In genomic region chr7:4915007-4915665, GRCm38 (mm10) we compare ENCODE assay signal across 8 mouse cellular contexts. TPM values are rescaled to one million over a fixed set of nuclear protein-coding genes. Genes with fewer than 3 reads are reported as not detected.
A peak's percentile ranks its signal among the peaks of the same experiment; 100 is the strongest.
DNase-seq lines count a peak whose midpoint lies in the region; ATAC-seq and TF ChIP-seq lines count a peak whose summit lies in the region.

TSS of gene Zfp628 (plus strand) at chr7:4915217.

- peak; percentile 67 for ATAC-seq in G1E (ENCODE audit: extremely low read depth, insufficient number of reproducible peaks, low FRiP score, poor library complexity, severe bottlenecking)
- peak; percentile 91 for ATAC-seq in forebrain, embryonic 16.5 days
- peak; percentile 87 for ATAC-seq in lung, embryonic 14.5 days (ENCODE audit: insufficient read depth)

- no peak for TF ChIP-seq CTCF in G1E (IDR thresholded peaks at IDR 0.05; ENCODE audit: low read depth, low read length)
- TF ChIP-seq CTCF in layer of hippocampus, adult 2 months (conservative IDR thresholded peaks at IDR 0.05): no peak
- TF ChIP-seq CTCF in lung, embryonic 14.5 days (IDR thresholded peaks at IDR 0.05; ENCODE audit: low read depth): no peak
- TF ChIP-seq CTCF in olfactory bulb, adult 2 months (IDR thresholded peaks at IDR 0.05; ENCODE audit: insufficient read depth, low read depth, low read length): no peak
- TF ChIP-seq CTCF in thymus, adult 2 months (IDR thresholded peaks at IDR 0.05; ENCODE audit: borderline replicate concordance, control insufficient read depth, extremely low read depth, insufficient read depth, low read length, poor library complexity): 0 out of 2 replicates have a peak, but pooled peaks have one; percentile 54

- peaks cover 42% of the 10 kb centered on the region for H3K4me1 ChIP-seq in G1E (ENCODE audit: insufficient read depth, low read depth, low read length)
- peaks cover 17% of the 10 kb centered on the region for H3K4me1 ChIP-seq in forebrain, embryonic 16.5 days (replicated peaks; ENCODE audit: control insufficient read depth, insufficient read depth, low read length)
- peaks cover 12% of the 10 kb centered on the region; the same call in 1 of the 2 replicates for H3K4me1 ChIP-seq in lung, embryonic 14.5 days (ENCODE audit: insufficient read depth)
- peaks cover 25% of the 10 kb centered on the region for H3K4me1 ChIP-seq in olfactory bulb, adult 2 months (ENCODE audit: control insufficient read depth, insufficient read depth, low read length)
- peaks cover 7% of the 10 kb centered on the region; the same call in 1 of the 2 replicates for H3K4me1 ChIP-seq in thymus, adult 2 months (replicated peaks; ENCODE audit: control insufficient read depth, insufficient read depth, low read length)

- intact Hi-C loops in heart, postnatal 36 days (cut with DNase I): loop anchor here (1.0 to 2.0 kb wide), 2 partner anchors 9 to 102 kb away; partner anchors contain the start of gene Ube2s

- H3K36me3 ChIP-seq in G1E (replicated peaks): peaks cover 41% of the 10 kb centered on the region
- peaks cover 10% of the 10 kb centered on the region for H3K36me3 ChIP-seq in forebrain, embryonic 16.5 days (ENCODE audit: control insufficient read depth, insufficient read depth)
- peaks cover 24% of the 10 kb centered on the region for H3K36me3 ChIP-seq in lung, embryonic 14.5 days (ENCODE audit: insufficient read depth)
- H3K36me3 ChIP-seq in thymus, adult 2 months (ENCODE audit: control insufficient read depth, insufficient read depth, low read length): peaks cover 13% of the 10 kb centered on the region

- WGBS in forebrain, embryonic 16.5 days: under 1% methylated on average over 55 of the region's 56 CpGs
- under 1% methylated on average over 56 of the region's 56 CpGs for WGBS in lung, embryonic 14.5 days
- WGBS in olfactory bulb, adult 2 months: under 1% methylated on average over 56 of the region's 56 CpGs
- under 1% methylated on average over 55 of the region's 56 CpGs for WGBS in thymus, adult 2 months

- DNase-seq in G1E (ENCODE audit: low spot score): peak; percentile 87
- DNase-seq in cerebellum, adult 18-20 months: peak; percentile 93 to 97
- peak; percentile 93 to 97 for DNase-seq in heart, postnatal 36 days
- peak; percentile 92 to 97 for DNase-seq in layer of hippocampus, adult 2 months (ENCODE audit: low spot score in 2 of 2)
- DNase-seq in lung, embryonic 14.5 days: peak; percentile 99
- peak; percentile 95 for DNase-seq in thymus, adult 2 months

- peak; percentile 82 for TF ChIP-seq POLR2A in olfactory bulb, adult 2 months (IDR thresholded peaks at IDR 0.05; ENCODE audit: insufficient read depth, low read depth, low read length)
- TF ChIP-seq POLR2A in thymus, adult 2 months (IDR thresholded peaks at IDR 0.05; ENCODE audit: control insufficient read depth, extremely low read depth, insufficient read depth, low read length, poor library complexity): peak; percentile 88

- H3K4me3 ChIP-seq in G1E (ENCODE audit: low read depth, low read length): peak within 1 kb of the TSS; percentile 74
- peak within 1 kb of the TSS; percentile 72 for H3K4me3 ChIP-seq in forebrain, embryonic 16.5 days (replicated peaks; ENCODE audit: low read length)
- peak within 1 kb of the TSS; percentile 92 for H3K4me3 ChIP-seq in layer of hippocampus, adult 2 months
- H3K4me3 ChIP-seq in lung, embryonic 14.5 days (ENCODE audit: low read depth, low read length): peak within 1 kb of the TSS; percentile 68
- H3K4me3 ChIP-seq in olfactory bulb, adult 2 months (ENCODE audit: insufficient read depth, low read depth, low read length): peak within 1 kb of the TSS; percentile 98
- peak within 1 kb of the TSS; percentile 55 for H3K4me3 ChIP-seq in thymus, adult 2 months (ENCODE audit: control insufficient read depth, insufficient read depth, low read length)

- peak within 1 kb of the TSS; percentile 97 for H3K27ac ChIP-seq in forebrain, embryonic 16.5 days (ENCODE audit: low read length)
- H3K27ac ChIP-seq in layer of hippocampus, adult 2 months: peak within 1 kb of the TSS; percentile 93
- H3K27ac ChIP-seq in lung, embryonic 14.5 days (ENCODE audit: low read depth): peak within 1 kb of the TSS; percentile 97
- peak within 1 kb of the TSS; percentile 99 for H3K27ac ChIP-seq in olfactory bulb, adult 2 months (ENCODE audit: insufficient read depth, low read depth, low read length)
- H3K27ac ChIP-seq in thymus, adult 2 months (ENCODE audit: control insufficient read depth, insufficient read depth, low read length): peak within 1 kb of the TSS; percentile 86

- peaks cover 5% of the 10 kb centered on the region; the same call in 1 of the 2 replicates for H3K9me3 ChIP-seq in G1E (replicated peaks)
- H3K9me3 ChIP-seq in forebrain, embryonic 16.5 days (ENCODE audit: control insufficient read depth, low read length): no peaks in the 10 kb centered on the region
- H3K9me3 ChIP-seq in lung, embryonic 14.5 days (ENCODE audit: low read depth, low read length): no peaks in the 10 kb centered on the region

- H3K27me3 ChIP-seq in G1E (ENCODE audit: insufficient read depth, low read length): peaks cover 3% of the 10 kb centered on the region
- H3K27me3 ChIP-seq in forebrain, embryonic 16.5 days (replicated peaks; ENCODE audit: control insufficient read depth, insufficient read depth, low read length): no peaks in the 10 kb centered on the region
- no peaks in the 10 kb centered on the region for H3K27me3 ChIP-seq in lung, embryonic 14.5 days (ENCODE audit: insufficient read depth, low read length)
- no peaks in the 10 kb centered on the region for H3K27me3 ChIP-seq in thymus, adult 2 months (ENCODE audit: control insufficient read depth, insufficient read depth, low read length)

- H3K4me2 ChIP-seq in forebrain, embryonic 16.5 days (ENCODE audit: low read length): peak within 1 kb of the TSS; percentile 80
- peak within 1 kb of the TSS; percentile 84 for H3K4me2 ChIP-seq in lung, embryonic 14.5 days

- peak within 1 kb of the TSS; percentile 90 for H3K9ac ChIP-seq in forebrain, embryonic 16.5 days (replicated peaks; ENCODE audit: low read depth, low read length)
- peak within 1 kb of the TSS; percentile 89 for H3K9ac ChIP-seq in lung, embryonic 14.5 days

RNA-seq across cellular contexts. Expression of gene Zfp628, which starts in this region (rescaled TPM):
- total RNA-seq in G1E (2014; fragmentation: Nextera tagmentation) (13.9 and 15.2 TPM in 2 replicates), G1E (2017) (1.6 and 1.8 TPM in 2 replicates)
- 35.7 and 39.5 TPM in 2 replicates for polyA plus RNA-seq in G1E (2012)
- polyA plus RNA-seq in forebrain, embryonic 16.5 days (2015; fragmentation: Nextera tagmentation; extraction: Ambion mirVana): 3.4 and 3.9 TPM in 2 replicates
- total RNA-seq in heart, postnatal 36 days (2021): 1 to 10 TPM; 7.2 to 9.2 TPM
- 10 to 100 TPM; 15.0 to 15.8 TPM for total RNA-seq in layer of hippocampus, adult 2 months (2021)
- polyA plus RNA-seq in lung, embryonic 14.5 days (2014; fragmentation: Nextera tagmentation; extraction: Ambion mirVana): 4.2 and 4.3 TPM in 2 replicates
- polyA plus RNA-seq in olfactory bulb, adult 2 months (2012; ENCODE audit: insufficient read depth, insufficient read length, low replicate concordance, missing spikeins): not detected in 2 replicates
- 40.2 and 51.2 TPM in 2 replicates for polyA plus RNA-seq in thymus, adult 2 months (2012; rRNA removed)

Comparison
In these comparisons a context has a peak if more than half of its experiments do, and no peak if none do; other contexts are left out.
1. Peak in every context shown above with its lines: DNase-seq, ATAC-seq, H3K4me3 ChIP-seq and H3K27ac ChIP-seq.